Mouse (Mus musculus) CH12.LX (cell line): ENCODE results near the gene Arih1. TPM values are rescaled to one million over a fixed set of nuclear protein-coding genes. Genes with fewer than 3 reads are reported as not detected.
"Not testable (repeated sequence)": the region's sequence is repeated elsewhere in the genome, so short reads cannot be mapped to it uniquely, and the experiment has no call there.

ENCODE experiments used
- DNase-seq: peaks from one replicate; pipeline ENCODE4 v3.0.0-alpha.2; 2013; ENCODE audit errors: extremely low read depth
- H3K27ac ChIP-seq: 2 replicates; pipeline ENCODE4 v1.5.1; 2012; ENCODE audit warnings: low read depth, mild to moderate bottlenecking, control low read depth, moderate library complexity; ENCODE audit not compliant: insufficient read depth
- H3K27me3 ChIP-seq: replicated peaks from 2 replicates; pipeline ENCODE3; 2012; ENCODE audit warnings: inconsistent platforms
- H3K36me3 ChIP-seq, 2 experiments: replicated peaks in 1 of 2; 2 replicates each; pipeline versions ENCODE3 to v1.6.1; 2012; ENCODE audit warnings: inconsistent platforms in 1 of 2, low read length in 1 of 2, mild to moderate bottlenecking in 1 of 2, mixed read lengths in 1 of 2, moderate library complexity in 1 of 2; ENCODE audit not compliant: control insufficient read depth in 1 of 2, insufficient read depth in 1 of 2
- H3K4me1 ChIP-seq, 2 experiments: 2 replicates each; pipeline ENCODE4 v1.6.1; 2012; ENCODE audit warnings: inconsistent platforms in 1 of 2, moderate library complexity in 1 of 2; ENCODE audit not compliant: insufficient read depth in 2 of 2, control insufficient read depth in 1 of 2
- H3K4me2 ChIP-seq: 2 replicates; pipeline ENCODE4 v1.6.1; 2012; ENCODE audit warnings: low read depth, mild to moderate bottlenecking, control low read depth; ENCODE audit not compliant: poor library complexity, insufficient read depth, severe bottlenecking
- H3K4me3 ChIP-seq, 3 experiments: fragments of 150-350 bp in 1 of 3; sonication (generic) in 1 of 3; replicated peaks in 1 of 3; 2 replicates each; pipeline versions ENCODE3 to v1.5.1; 2011 to 2012; ENCODE audit warnings: low read depth in 2 of 3, low read length in 2 of 3, mild to moderate bottlenecking in 2 of 3, moderate library complexity in 2 of 3, control low read depth in 1 of 3, improper control_type of control experiment in 1 of 3, inconsistent platforms in 1 of 3, mixed read lengths in 1 of 3; ENCODE audit not compliant: poor library complexity in 1 of 3
- H3K79me2 ChIP-seq: replicated peaks from 2 replicates; pipeline ENCODE4 v1.6.1; 2012; ENCODE audit warnings: mild to moderate bottlenecking, moderate library complexity; ENCODE audit not compliant: control insufficient read depth, poor library complexity, insufficient read depth, severe bottlenecking; ENCODE audit errors: extremely low read depth
- H3K9ac ChIP-seq: 2 replicates; pipeline ENCODE4 v1.6.1; 2012; ENCODE audit warnings: low read depth, mild to moderate bottlenecking, control low read depth, moderate library complexity; ENCODE audit not compliant: insufficient read depth
- H3K9me3 ChIP-seq: replicated peaks from 2 replicates; pipeline ENCODE3; 2012; ENCODE audit warnings: low read length, inconsistent platforms, mixed read lengths
- CTCF ChIP-seq, 2 experiments: IDR thresholded peaks in 1 of 2; conservative IDR thresholded peaks in 1 of 2; 2 replicates each; pipeline ENCODE4 v1.5.1; 2011 to 2012; ENCODE audit warnings: low read depth in 2 of 2, low read length in 2 of 2, improper control_type of control experiment in 1 of 2, inconsistent platforms in 1 of 2, mild to moderate bottlenecking in 1 of 2, moderate library complexity in 1 of 2
- EP300 ChIP-seq: IDR thresholded peaks from 2 replicates; pipeline ENCODE4 v1.6.1; 2011; ENCODE audit warnings: low read length, improper control_type of control experiment
- JUND ChIP-seq: conservative IDR thresholded peaks from 2 replicates; pipeline ENCODE4 v1.6.1; 2011; ENCODE audit warnings: low read depth, low read length, improper control_type of control experiment
- MAFK ChIP-seq: IDR thresholded peaks from 2 replicates; pipeline ENCODE4 v1.6.1; 2011; ENCODE audit warnings: low read length, improper control_type of control experiment; ENCODE audit not compliant: insufficient replicate concordance
- MYC ChIP-seq: IDR thresholded peaks from 2 replicates; pipeline ENCODE4 v1.6.1; 2011; ENCODE audit warnings: low read depth, mild to moderate bottlenecking, improper control_type of control experiment, low read length
- NELFE ChIP-seq: IDR thresholded peaks from 2 replicates; pipeline ENCODE4 v1.6.1; 2011; ENCODE audit warnings: low read depth, low read length, improper control_type of control experiment
- RAD21 ChIP-seq: IDR thresholded peaks from 2 replicates; pipeline ENCODE4 v1.6.1; 2011; ENCODE audit warnings: low read depth, mild to moderate bottlenecking, low read length, improper control_type of control experiment, moderate library complexity
- SMC3 ChIP-seq: IDR thresholded peaks from 2 replicates; pipeline ENCODE4 v1.6.1; 2011; ENCODE audit warnings: low read depth, low read length, improper control_type of control experiment
- USF1 ChIP-seq: IDR thresholded peaks from 2 replicates; pipeline ENCODE4 v1.6.1; 2014; ENCODE audit warnings: low read depth, mild to moderate bottlenecking, inconsistent platforms, low read length, improper control_type of control experiment
- ZC3H11A ChIP-seq: IDR thresholded peaks from 2 replicates; pipeline ENCODE4 v1.6.1; 2012; ENCODE audit warnings: low read depth, mild to moderate bottlenecking, inconsistent platforms, low read length, improper control_type of control experiment
- dilution Hi-C: fragments of 300-500 bp; cut with MboI; formaldehyde crosslinking; loops from 2 replicates; pipeline ENCODE4 v1.14.3; 2020; ENCODE audit warnings: low sequenced_read_pairs; ENCODE audit not compliant: extremely low pct_unique_long_range_greater_than_20kb, extremely low pct_ligation_motif_present
- in situ Hi-C: fragments of 300-500 bp; cut with MboI; formaldehyde crosslinking; loops from 3 replicates; pipeline ENCODE4 v1.14.3; 2019; ENCODE audit warnings: low sequenced_read_pairs, low pct_ligation_motif_present, low pct_unique_long_range_greater_than_20kb, mixed read lengths
- polyA plus RNA-seq: library from polyadenylated mRNA; unstranded; fragments of >175 nt; gene quantifications from 2 replicates; pipeline ENCODE4 v1.2.1, GENCODE M21; 2012; ENCODE audit warnings: low read depth; ENCODE audit not compliant: insufficient read length
- total RNA-seq, 2 experiments: library from RNA; depleted of rRNA; stranded (reverse); fragments of 300-350 nt in 1 of 2; fragments of >200 nt in 1 of 2; gene quantifications; 2 replicates each; pipeline ENCODE4 v1.2.3; 2012 to 2014

The Arih1 gene
- total and polyA plus RNA-seq, 3 experiments: 38.7 to 68.7 (median 52.4) TPM

DNA sequence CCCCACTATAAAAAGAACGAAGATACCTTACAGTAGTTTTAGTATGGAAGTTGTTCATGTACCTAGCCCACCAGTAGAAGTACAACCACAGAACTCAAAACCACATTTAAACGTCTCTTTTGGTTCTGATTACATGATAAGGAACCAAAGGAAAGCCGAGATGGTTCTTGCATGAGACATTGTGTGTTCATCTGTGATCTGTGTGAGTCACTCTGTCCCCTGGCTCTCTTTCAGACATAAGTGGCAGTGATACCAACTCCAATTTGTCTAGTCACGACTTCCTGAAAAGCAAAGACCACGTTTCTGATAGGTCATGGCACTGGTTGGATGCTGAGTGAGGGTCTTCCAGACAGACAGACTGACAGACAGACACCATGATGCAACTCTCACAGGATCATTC, 117.2 kb downstream of the Arih1 start:
- Histone ChIP-seq H3K27ac (no peak overlapping the region), H3K9ac (no peak overlapping the region), H3K4me1 (peaks cover 0 to 4% of the 10 kb centered on the region in 2 experiments; a peak in 1 of 4 replicates), H3K4me2 (no peak overlapping the region), H3K79me2 (no peaks in the 10 kb centered on the region), H3K9me3 (peaks cover 9% of the 10 kb centered on the region), H3K36me3 (no peaks in the 10 kb centered on the region), H3K4me3 (no peak overlapping the region), H3K27me3 (no peaks in the 10 kb centered on the region)
- dilution Hi-C loops: no loop called here
- in situ Hi-C loops: no loop called here
- no peak for TF ChIP-seq NELFE
- TF ChIP-seq ZC3H11A: no peak
- no peak for TF ChIP-seq CTCF (conservative IDR thresholded peaks at IDR 0.05 in 1 of 2, IDR thresholded peaks at IDR 0.05 in 1 of 2; ENCODE audit: low read depth in 2 of 2, low read length in 2 of 2)
- TF ChIP-seq USF1: no peak
- TF ChIP-seq EP300: no peak
- no peak for TF ChIP-seq JUND
- TF ChIP-seq SMC3: no peak
- TF ChIP-seq MAFK: no peak
- no peak for TF ChIP-seq MYC
- no peak for DNase-seq

DNA sequence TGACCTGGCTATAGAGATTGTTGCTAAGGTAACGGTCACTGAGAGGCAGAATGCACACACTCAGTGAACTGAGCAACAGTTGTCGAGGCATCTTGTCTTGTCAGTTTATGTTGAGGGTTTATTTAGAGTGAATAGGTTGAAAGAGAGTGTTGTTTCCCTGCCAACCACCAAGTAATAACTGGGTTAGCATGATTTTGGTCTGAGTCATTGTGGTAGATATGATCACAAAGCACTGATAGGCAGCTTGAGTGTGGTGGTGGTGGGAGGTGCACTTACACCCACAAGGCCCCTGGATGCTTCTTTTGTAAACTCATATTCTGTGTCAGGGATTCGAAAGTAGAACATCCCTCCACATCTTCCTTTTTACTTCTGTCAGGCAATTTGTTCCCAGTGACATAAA, 125.9 kb downstream of the Arih1 start:
- dilution Hi-C loops, H3K4me1 ChIP-seq, H3K27me3 ChIP-seq, in situ Hi-C loops, H3K36me3 ChIP-seq, H3K4me2 ChIP-seq, H3K9me3 ChIP-seq, H3K79me2 ChIP-seq, H3K4me3 ChIP-seq, H3K9ac ChIP-seq, H3K27ac ChIP-seq, DNase-seq: not testable (repeated sequence)

DNA sequence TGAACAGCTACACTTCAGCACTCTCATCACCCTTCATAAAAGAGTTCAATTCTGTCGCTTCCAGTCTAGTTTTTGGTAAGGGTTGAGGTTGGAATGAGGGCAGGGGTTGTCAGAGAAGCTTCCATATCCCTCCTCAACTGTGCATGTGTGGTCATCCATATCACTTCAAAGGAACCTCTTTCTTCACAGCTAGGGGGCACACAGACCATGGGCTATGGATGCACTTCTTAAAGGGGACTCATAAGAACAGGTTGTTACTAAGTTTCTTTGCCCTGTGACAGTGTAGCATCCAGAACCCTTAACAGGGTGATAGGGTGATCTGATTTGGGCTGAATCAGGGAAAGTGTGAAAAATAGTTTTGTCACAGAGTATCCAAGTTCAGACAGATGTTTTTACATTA, 128.4 kb downstream of the Arih1 start:
- H3K27me3 ChIP-seq, dilution Hi-C loops, H3K4me2 ChIP-seq, H3K36me3 ChIP-seq, H3K27ac ChIP-seq, in situ Hi-C loops, DNase-seq, H3K4me1 ChIP-seq, H3K4me3 ChIP-seq, H3K79me2 ChIP-seq, H3K9ac ChIP-seq, H3K9me3 ChIP-seq: not testable (repeated sequence)
- TF ChIP-seq RAD21 (peak; percentile 43), SMC3 (peak; percentile 12; the same call in 1 of the 2 replicates), CTCF (conservative IDR thresholded peaks at IDR 0.05 in 1 of 2, IDR thresholded peaks at IDR 0.05 in 1 of 2; ENCODE audit: low read depth in 2 of 2, low read length in 2 of 2) (peak in 1 of 2 experiments; percentile 47; a peak in 2 of 4 replicates)
